Mouse (Mus musculus) forebrain, embryonic 16.5 days (tissue): Measurements from ENCODE around the gene Psma2. TPM values are rescaled to one million over a fixed set of nuclear protein-coding genes. Genes with fewer than 3 reads are reported as not detected.

Experiments
- ATAC-seq: fragments of 200-750 bp; cut with Nextera tagmentation; 2 replicates; pipeline ENCODE4 v1.8.0; 2017; ENCODE audit warnings: mild to moderate bottlenecking, moderate library complexity
- H3K27ac ChIP-seq: fragments of 300-500 bp; sonication (generic); 2 replicates; pipeline ENCODE4 v1.5.1; 2014; ENCODE audit warnings: low read length, control low read depth
- H3K27me3 ChIP-seq: fragments of 300-500 bp; sonication (generic); replicated peaks from 2 replicates; pipeline ENCODE4 v1.6.1; 2014; ENCODE audit warnings: low read length; ENCODE audit not compliant: control insufficient read depth, insufficient read depth
- H3K36me3 ChIP-seq: fragments of 300-500 bp; sonication (generic); 2 replicates; pipeline ENCODE4 v1.6.1; 2014; ENCODE audit not compliant: control insufficient read depth, insufficient read depth
- H3K4me1 ChIP-seq: fragments of 300-500 bp; sonication (generic); replicated peaks from 2 replicates; pipeline ENCODE4 v1.6.1; 2014; ENCODE audit warnings: low read length; ENCODE audit not compliant: control insufficient read depth, insufficient read depth
- H3K4me2 ChIP-seq: fragments of 300-500 bp; sonication (generic); 2 replicates; pipeline ENCODE4 v1.6.1; 2014; ENCODE audit warnings: mild to moderate bottlenecking, low read length, control low read depth
- H3K4me3 ChIP-seq: fragments of 300-500 bp; sonication (generic); replicated peaks from 2 replicates; pipeline ENCODE4 v1.5.1; 2014; ENCODE audit warnings: mild to moderate bottlenecking, low read length, control low read depth
- H3K9ac ChIP-seq: fragments of 300-500 bp; sonication (generic); replicated peaks from 2 replicates; pipeline ENCODE4 v1.6.1; 2014; ENCODE audit warnings: low read depth, low read length, control low read depth
- H3K9me3 ChIP-seq: fragments of 300-500 bp; sonication (generic); 2 replicates; pipeline ENCODE4 v1.6.1; 2016; ENCODE audit warnings: low read length; ENCODE audit not compliant: control insufficient read depth
- WGBS: fragments of 180-500 bp; shearing (Covaris S2); extraction: QIAGEN DNeasy Blood & Tissue Kit; methylation state at CpG from one replicate; pipeline ENCODE4 v1.1.7; 2014; 5-methylcytosine and 5-hydroxymethylcytosine counted together
- polyA plus RNA-seq: library from polyadenylated mRNA; unstranded; fragments of >200 nt; fragmentation: Nextera tagmentation; extraction: Ambion mirVana; gene quantifications from 2 replicates; pipeline ENCODE4 v1.2.1, GENCODE M21; 2015

The Psma2 gene
- 171 and 182 TPM in 2 replicates for polyA plus RNA-seq

- Histone ChIP-seq H3K4me2 (peak within 1 kb of the TSS; percentile 60), H3K36me3 (peaks cover 3% of the 10 kb centered on the region), H3K27me3 (no peaks in the 10 kb centered on the region), H3K9me3 (no peaks in the 10 kb centered on the region), H3K4me3 (peak within 1 kb of the TSS; percentile 100), H3K27ac (peak within 1 kb of the TSS; percentile 75), H3K4me1 (peaks cover 14% of the 10 kb centered on the region), H3K9ac (peak within 1 kb of the TSS; percentile 89)
- peak; percentile 97 for ATAC-seq
- WGBS, result under 1% methylated on average over 42 of the region's 42 CpGs
These were observed at the start of gene Psma2, which contains the start of gene Mrpl32 for GRCm38 (mm10) chr13:14612926-14613529. Psma2 (plus strand) TSS chr13:14613240. Mrpl32 (minus strand) TSS chr13:14613165.

DNA sequence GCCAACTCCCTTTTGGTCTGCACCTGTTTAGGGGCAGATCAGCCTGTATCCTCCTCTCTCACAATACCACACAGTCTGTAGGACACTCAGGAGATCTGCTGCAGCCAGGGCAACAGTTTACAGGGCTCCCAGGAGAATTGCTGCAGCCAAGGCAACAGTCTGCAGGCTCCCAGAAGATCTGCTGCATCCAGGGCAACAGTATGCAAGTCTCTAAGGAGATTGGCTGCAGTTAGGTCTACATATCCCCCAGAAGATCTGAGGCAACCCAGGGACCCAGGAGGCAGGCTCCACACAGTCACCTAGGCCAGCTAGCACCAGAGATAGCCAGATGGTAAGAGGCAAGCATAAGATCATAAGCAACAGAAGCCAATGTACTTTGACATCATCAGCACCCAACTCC, 38.9 kb upstream of the Psma2 start:
- H3K36me3 ChIP-seq, result no peaks in the 10 kb centered on the region
- no peak overlapping the region for H3K4me2 ChIP-seq
- H3K9me3 ChIP-seq, result no peaks in the 10 kb centered on the region
- no peak overlapping the region for H3K27ac ChIP-seq
- H3K4me3 ChIP-seq, result no peak overlapping the region
- no peak overlapping the region for H3K9ac ChIP-seq
- no peaks in the 10 kb centered on the region for H3K4me1 ChIP-seq
- no peaks in the 10 kb centered on the region for H3K27me3 ChIP-seq
- ATAC-seq, result no peak

DNA sequence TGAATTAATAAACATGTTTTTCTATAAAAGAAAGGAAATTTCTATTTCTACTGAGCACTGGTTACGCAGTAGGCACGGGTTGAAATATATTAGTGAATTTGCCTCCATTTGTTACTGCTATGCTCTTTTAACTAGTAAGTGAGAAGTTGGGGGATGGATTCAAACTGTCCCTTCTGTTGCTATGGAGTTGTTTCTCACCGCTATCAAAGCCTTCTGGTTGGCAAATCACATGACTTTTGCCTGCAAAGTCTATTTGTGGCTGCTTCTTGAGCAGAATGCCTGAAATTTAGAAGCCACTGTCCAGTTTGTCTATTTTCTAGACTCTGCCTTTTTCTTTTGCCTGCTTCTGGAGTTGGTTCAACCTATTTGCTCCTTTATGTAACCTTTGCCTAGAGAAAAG, 32.6 kb upstream of the Psma2 start:
- 72% methylated on average over 3 of the region's 3 CpGs for WGBS
- no peaks in the 10 kb centered on the region for H3K36me3 ChIP-seq
- H3K4me2 ChIP-seq, result no peak overlapping the region
- H3K27me3 ChIP-seq, result no peaks in the 10 kb centered on the region
- no peak for ATAC-seq
- no peak overlapping the region for H3K27ac ChIP-seq
- H3K9me3 ChIP-seq, result no peaks in the 10 kb centered on the region
- no peaks in the 10 kb centered on the region for H3K4me1 ChIP-seq
- H3K9ac ChIP-seq, result no peak overlapping the region
- H3K4me3 ChIP-seq, result no peak overlapping the region

DNA sequence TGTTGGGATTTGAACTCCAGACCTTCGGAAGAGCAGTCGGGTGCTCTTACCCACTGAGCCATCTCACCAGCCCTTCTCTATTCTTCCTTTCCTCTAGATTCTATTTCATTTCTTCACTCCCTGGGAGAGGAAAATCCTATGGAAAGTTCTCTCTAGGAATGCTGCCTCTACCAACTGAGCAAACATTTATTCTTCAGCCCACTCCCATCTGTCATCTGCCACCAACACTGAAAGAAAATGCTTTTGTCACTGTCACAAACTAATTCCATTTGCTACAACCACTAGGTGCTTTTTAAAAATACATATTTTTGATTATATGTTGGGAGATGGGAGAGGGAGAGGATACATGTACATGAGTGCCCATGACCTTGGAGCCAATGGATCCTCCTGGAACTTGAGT, 10.3 kb upstream of the Psma2 start:
- WGBS, result 100% methylated on average over 2 of the region's 2 CpGs
- no peaks in the 10 kb centered on the region; the same call in 1 of the 2 replicates for H3K27me3 ChIP-seq
- no peaks in the 10 kb centered on the region for H3K36me3 ChIP-seq

GRCm38 (mm10) chr13:14607616-14608015, 5.4 kb upstream of the Psma2 start:
- H3K9me3 ChIP-seq, result no peaks in the 10 kb centered on the region
- peaks cover 5% of the 10 kb centered on the region for H3K4me1 ChIP-seq
- H3K4me2 ChIP-seq, result no peak overlapping the region
- no peak overlapping the region for H3K9ac ChIP-seq
- H3K27me3 ChIP-seq, result no peaks in the 10 kb centered on the region; the same call in 1 of the 2 replicates
- ATAC-seq, result no peak
- no peak overlapping the region for H3K27ac ChIP-seq
- H3K4me3 ChIP-seq, result no peak overlapping the region
- no peaks in the 10 kb centered on the region for H3K36me3 ChIP-seq

More for the DNA sequence above, 10.3 kb upstream of the Psma2 start:
- no peak overlapping the region for H3K27ac ChIP-seq
- no peaks in the 10 kb centered on the region for H3K4me1 ChIP-seq
- no peaks in the 10 kb centered on the region for H3K9me3 ChIP-seq
- H3K4me2 ChIP-seq, result no peak overlapping the region
- H3K4me3 ChIP-seq, result no peak overlapping the region
- no peak for ATAC-seq
- H3K9ac ChIP-seq, result no peak overlapping the region

- H3K9me3 ChIP-seq, result no peaks in the 10 kb centered on the region
- H3K4me1 ChIP-seq, result peaks cover 14% of the 10 kb centered on the region
- ATAC-seq, result peak; percentile 57
- H3K27me3 ChIP-seq, result no peaks in the 10 kb centered on the region
- H3K36me3 ChIP-seq, result no peaks in the 10 kb centered on the region
- H3K27ac ChIP-seq, result peak overlapping the region; percentile 75
- H3K4me2 ChIP-seq, result peak overlapping the region; percentile 53
- peak overlapping the region; percentile 89 for H3K9ac ChIP-seq
- H3K4me3 ChIP-seq, result peak overlapping the region; percentile 100
- 10% methylated on average over 10 of the region's 10 CpGs for WGBS
These were observed 577 bp upstream of the Psma2 start for GRCm38 (mm10) chr13:14612463-14612862.

- no peak for ATAC-seq
- H3K27ac ChIP-seq, result peak overlapping the region; percentile 35; the same call in 1 of the 2 replicates
- peak overlapping the region; percentile 60 for H3K4me2 ChIP-seq
- no peaks in the 10 kb centered on the region for H3K27me3 ChIP-seq
- H3K36me3 ChIP-seq, result peaks cover 6% of the 10 kb centered on the region
- H3K4me1 ChIP-seq, result peaks cover 14% of the 10 kb centered on the region
- H3K9me3 ChIP-seq, result no peaks in the 10 kb centered on the region
- peak overlapping the region; percentile 100 for H3K4me3 ChIP-seq
- under 1% methylated on average over 9 of the region's 9 CpGs for WGBS
- peak overlapping the region; percentile 81 for H3K9ac ChIP-seq
These were observed 513 bp downstream of the Psma2 start for GRCm38 (mm10) chr13:14613553-14613952.

- Histone ChIP-seq H3K9ac (no peak overlapping the region), H3K27ac (no peak overlapping the region), H3K4me1 (peaks cover 9% of the 10 kb centered on the region), H3K4me3 (no peak overlapping the region), H3K36me3 (peaks cover 30% of the 10 kb centered on the region), H3K4me2 (no peak overlapping the region), H3K27me3 (no peaks in the 10 kb centered on the region), H3K9me3 (no peaks in the 10 kb centered on the region)
- WGBS, result 32% methylated on average over 2 of the region's 2 CpGs
- peak; percentile 52; the same call in 1 of the 2 replicates for ATAC-seq
These were observed 5.7 kb downstream of the Psma2 start for GRCm38 (mm10) chr13:14618724-14619123.

- 1% methylated on average over 29 of the region's 29 CpGs for WGBS
- Histone ChIP-seq H3K9me3 (no peaks in the 10 kb centered on the region), H3K4me2 (peak within 1 kb of the TSS; percentile 66), H3K27me3 (no peaks in the 10 kb centered on the region), H3K4me1 (peaks cover 11% of the 10 kb centered on the region), H3K9ac (peak within 1 kb of the TSS; percentile 86), H3K4me3 (peak within 1 kb of the TSS; percentile 71), H3K36me3 (peaks cover 18% of the 10 kb centered on the region), H3K27ac (peak within 1 kb of the TSS; percentile 72)
- peak; percentile 98 for ATAC-seq
These were observed 16.9 kb downstream of the Psma2 start, which contains the start of gene AW209491 for GRCm38 (mm10) chr13:14629726-14630641. AW209491 (plus strand) TSS chr13:14630154.
